Mouse (Mus musculus) kidney, adult 2 months (tissue): ENCODE results near the gene F11r.

ENCODE experiments used
- CTCF ChIP-seq: fragments of 200-500 bp; conservative IDR thresholded peaks from 2 replicates; pipeline ENCODE4 v1.5.1; 2011; ENCODE audit warnings: low read depth, mild to moderate bottlenecking, control low read depth, low read length, moderate library complexity, mixed read lengths; ENCODE audit not compliant: insufficient read depth, insufficient read length
- POLR2A ChIP-seq: fragments of 200-500 bp; IDR thresholded peaks from one replicate; pipeline ENCODE4 v1.6.1; 2011; ENCODE audit warnings: low read depth, low read length, control low read depth

- peak; percentile 67 for TF ChIP-seq POLR2A
- no peak for TF ChIP-seq CTCF
Measured at GRCm38 (mm10) chr1:171410947-171411484, 26.3 kb upstream of the F11r start, which contains the start of gene Usf1.
